Mouse (Mus musculus) limb, embryonic 15.5 days (tissue): ENCODE measurements at regions not wholly inside any gene's neighbourhood (a gene's known extent, or its start where the extent isn't known, plus 50 kb on each side); places are given as distances from the start of the nearest gene placed in this dataset.
A peak's percentile ranks its signal among the peaks of the same experiment; 100 is the strongest.

Experiments used
- ATAC-seq: fragments of 200-750 bp; cut with Nextera tagmentation; 2 replicates; pipeline ENCODE4 v1.8.0; 2017; ENCODE audit warnings: low read depth, moderate TSS enrichment; ENCODE audit not compliant: insufficient number of reproducible peaks, low FRiP score, low TSS enrichment
- H3K27ac ChIP-seq: fragments of 300-500 bp; sonication (generic); 2 replicates; pipeline ENCODE4 v1.5.1; 2015; ENCODE audit warnings: moderate library complexity, mild to moderate bottlenecking, inconsistent platforms
- H3K27me3 ChIP-seq: fragments of 300-500 bp; sonication (generic); 2 replicates; pipeline ENCODE4 v1.6.1; 2015; ENCODE audit warnings: inconsistent platforms
- H3K36me3 ChIP-seq: fragments of 300-500 bp; sonication (generic); 2 replicates; pipeline ENCODE4 v1.6.1; 2015; ENCODE audit warnings: inconsistent platforms
- H3K4me1 ChIP-seq: fragments of 300-500 bp; sonication (generic); 2 replicates; pipeline ENCODE4 v1.6.1; 2015; ENCODE audit warnings: inconsistent platforms
- H3K4me2 ChIP-seq: fragments of 300-500 bp; sonication (generic); 2 replicates; pipeline ENCODE4 v1.6.1; 2015; ENCODE audit warnings: mild to moderate bottlenecking, inconsistent platforms
- H3K4me3 ChIP-seq: fragments of 300-500 bp; sonication (generic); 2 replicates; pipeline ENCODE4 v1.5.1; 2015; ENCODE audit warnings: mild to moderate bottlenecking, inconsistent platforms
- H3K9ac ChIP-seq: fragments of 300-500 bp; sonication (generic); 2 replicates; pipeline ENCODE4 v1.6.1; 2015; ENCODE audit warnings: inconsistent platforms
- H3K9me3 ChIP-seq: fragments of 300-500 bp; sonication (generic); 2 replicates; pipeline ENCODE4 v1.6.1; 2016; ENCODE audit warnings: inconsistent platforms
- WGBS: fragments of 180-500 bp; shearing (Covaris S2); methylation state at CpG from one replicate; pipeline ENCODE4 v1.1.7; 2015; 5-methylcytosine and 5-hydroxymethylcytosine counted together

DNA sequence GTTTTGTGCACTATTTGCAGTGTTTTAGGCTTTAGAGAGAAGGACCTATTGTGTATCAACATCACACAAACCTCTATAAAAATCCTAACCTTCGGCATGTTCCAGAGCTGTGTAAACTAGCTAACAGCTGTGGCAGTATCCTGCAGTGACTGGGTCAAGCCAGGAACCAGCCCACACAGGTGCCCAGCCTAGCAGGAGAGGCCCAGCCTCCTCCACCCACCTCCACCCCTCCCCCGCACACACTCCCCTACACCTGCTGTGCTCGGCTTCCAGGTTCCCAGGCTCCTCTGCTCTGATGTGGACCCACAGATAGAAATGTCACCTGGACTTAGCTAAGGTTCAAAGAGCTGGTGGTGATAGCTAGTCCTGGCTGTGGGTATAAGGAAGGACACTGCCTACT, 179.5 kb upstream of the Klf3 start:
- Histone ChIP-seq H3K4me3 (no peak overlapping the region), H3K36me3 (no peaks in the 10 kb centered on the region), H3K27me3 (no peaks in the 10 kb centered on the region), H3K9ac (no peak overlapping the region), H3K4me1 (peaks cover 18% of the 10 kb centered on the region), H3K27ac (no peak overlapping the region), H3K9me3 (no peaks in the 10 kb centered on the region), H3K4me2 (no peak overlapping the region)
- no peak for ATAC-seq
- 50% methylated on average over 3 of the region's 3 CpGs for WGBS

DNA sequence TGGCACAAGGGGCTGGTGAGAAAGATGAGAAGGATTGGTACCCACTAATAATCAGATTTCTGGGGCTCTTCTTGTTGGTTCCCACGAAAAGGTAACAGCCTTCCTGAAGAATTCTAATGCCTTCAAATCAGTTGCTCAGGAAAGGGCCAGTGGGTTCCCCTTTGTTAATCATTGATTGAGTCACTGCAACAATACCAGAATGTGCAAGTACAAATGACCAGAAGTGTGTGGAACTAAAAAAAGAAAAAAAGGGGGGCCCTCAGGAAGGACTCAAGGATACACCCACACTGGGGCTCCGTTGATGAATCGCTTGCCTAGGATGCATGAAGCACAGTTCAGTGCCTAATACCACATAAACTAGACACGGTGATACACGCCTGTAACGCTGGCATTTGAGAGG, 179.0 kb upstream of the Klf3 start:
- H3K9me3 ChIP-seq, result no peaks in the 10 kb centered on the region
- H3K36me3 ChIP-seq, result no peaks in the 10 kb centered on the region
- H3K4me3 ChIP-seq, result no peak overlapping the region
- peaks cover 18% of the 10 kb centered on the region for H3K4me1 ChIP-seq
- H3K27me3 ChIP-seq, result no peaks in the 10 kb centered on the region
- no peak for ATAC-seq
- H3K9ac ChIP-seq, result no peak overlapping the region
- H3K27ac ChIP-seq, result no peak overlapping the region
- no peak overlapping the region for H3K4me2 ChIP-seq
- WGBS, result 79% methylated on average over 6 of the region's 6 CpGs

DNA sequence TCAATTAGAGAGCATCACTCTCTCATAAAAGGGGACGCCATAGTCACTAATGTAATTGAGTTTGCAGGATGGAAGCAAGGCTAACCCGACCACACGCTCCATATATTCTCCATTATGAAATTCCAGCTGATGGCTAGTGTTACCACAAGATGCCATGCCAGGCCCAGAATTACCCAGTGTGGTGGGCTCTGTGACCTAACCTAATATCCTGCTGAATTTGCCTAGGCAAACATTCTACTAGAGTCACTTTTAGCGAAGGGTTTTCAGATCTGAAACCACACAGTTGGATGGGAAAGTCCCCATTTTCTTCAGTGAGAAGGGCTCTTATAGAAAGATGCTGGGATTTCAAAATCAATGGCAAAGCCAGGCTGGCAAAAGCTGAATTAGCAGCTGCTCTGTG, 177.8 kb upstream of the Klf3 start:
- H3K9me3 ChIP-seq, result no peaks in the 10 kb centered on the region
- no peak overlapping the region for H3K9ac ChIP-seq
- H3K4me2 ChIP-seq, result no peak overlapping the region
- ATAC-seq, result no peak
- peaks cover 18% of the 10 kb centered on the region for H3K4me1 ChIP-seq
- no peak overlapping the region for H3K4me3 ChIP-seq
- H3K27me3 ChIP-seq, result no peaks in the 10 kb centered on the region
- H3K36me3 ChIP-seq, result no peaks in the 10 kb centered on the region
- WGBS, result 42% methylated on average over 4 of the region's 4 CpGs
- H3K27ac ChIP-seq, result no peak overlapping the region; the same call in 1 of the 2 replicates

DNA sequence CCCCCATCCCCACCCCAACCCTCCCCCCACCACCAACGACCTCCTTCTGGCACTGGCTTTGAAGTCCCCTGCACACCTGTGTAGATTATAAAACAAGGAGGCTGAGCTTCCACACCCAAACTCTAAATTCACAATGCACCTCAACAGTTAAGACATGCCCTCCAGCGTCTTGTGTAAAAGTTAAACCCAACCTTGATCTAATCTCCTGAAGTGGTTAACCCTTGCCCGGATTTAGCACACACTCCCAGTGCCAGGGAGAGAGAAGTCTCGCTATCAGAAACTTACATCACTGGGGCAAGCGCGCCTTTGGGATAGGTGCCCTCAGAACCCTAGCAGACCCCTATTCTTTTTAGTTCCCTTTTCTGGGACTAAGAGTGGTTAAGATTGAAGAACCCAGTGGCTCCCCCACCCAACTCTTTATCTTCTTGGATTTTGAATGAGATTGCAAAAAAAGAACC, 177.3 kb upstream of the Klf3 start:
- Histone ChIP-seq H3K27me3 (no peaks in the 10 kb centered on the region), H3K27ac (peak overlapping the region; percentile 22; the same call in 1 of the 2 replicates), H3K9ac (no peak overlapping the region), H3K4me1 (peaks cover 18% of the 10 kb centered on the region), H3K9me3 (no peaks in the 10 kb centered on the region), H3K36me3 (no peaks in the 10 kb centered on the region), H3K4me3 (no peak overlapping the region), H3K4me2 (0 out of 2 replicates have a peak overlapping the region, but pooled peaks have one; percentile 2)
- WGBS, result 32% methylated on average over 6 of the region's 6 CpGs
- ATAC-seq, result no peak

DNA sequence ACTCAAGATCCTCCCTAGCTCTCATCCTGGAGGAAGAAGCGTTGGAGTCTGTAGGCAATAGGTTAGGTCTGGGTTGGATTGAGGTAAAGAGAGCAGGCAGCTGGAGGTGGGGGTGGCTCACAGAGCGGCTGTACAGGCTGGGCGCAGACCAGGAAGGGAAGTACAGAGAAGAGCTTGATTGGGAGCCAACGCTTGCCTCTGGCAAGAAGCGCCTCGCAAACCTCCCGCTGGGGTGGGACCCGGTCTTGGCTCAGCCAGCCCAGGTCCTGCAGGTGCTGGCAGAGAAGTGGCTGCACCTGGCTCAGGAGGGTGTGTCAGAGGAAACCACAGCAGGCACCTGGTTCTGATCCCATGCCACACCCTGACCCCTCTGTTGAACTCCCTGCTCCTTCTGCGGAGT, 176.8 kb upstream of the Klf3 start:
- no peak for ATAC-seq
- no peaks in the 10 kb centered on the region for H3K36me3 ChIP-seq
- H3K9me3 ChIP-seq, result no peaks in the 10 kb centered on the region
- H3K9ac ChIP-seq, result no peak overlapping the region
- 0 out of 2 replicates have a peak overlapping the region, but pooled peaks have one; percentile 2 for H3K4me2 ChIP-seq
- H3K4me3 ChIP-seq, result no peak overlapping the region
- H3K27ac ChIP-seq, result peak overlapping the region; percentile 22
- H3K4me1 ChIP-seq, result peaks cover 18% of the 10 kb centered on the region
- no peaks in the 10 kb centered on the region for H3K27me3 ChIP-seq
- WGBS, result 16% methylated on average over 9 of the region's 9 CpGs

DNA sequence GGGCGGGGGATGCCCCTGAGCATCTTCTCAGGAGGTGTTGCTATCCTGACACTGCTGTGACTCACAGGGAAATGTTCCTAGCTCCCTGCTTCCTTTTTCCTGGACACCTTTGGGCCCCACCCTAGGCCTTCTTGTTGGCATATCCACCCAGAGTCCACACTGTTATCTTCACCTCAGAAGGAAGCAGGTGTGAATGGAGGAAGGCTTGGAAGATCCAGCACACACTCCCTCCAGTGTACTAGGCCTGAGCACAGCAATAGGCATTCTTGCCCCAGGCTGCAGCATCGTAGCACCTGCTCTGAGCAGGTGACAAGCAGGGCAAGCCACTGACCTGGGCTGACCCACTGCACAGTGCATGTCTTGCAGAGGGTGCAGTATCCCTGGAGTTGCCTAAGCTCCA, 172.6 kb upstream of the Klf3 start:
- no peak for ATAC-seq
- 88% methylated on average over 2 of the region's 2 CpGs for WGBS

DNA sequence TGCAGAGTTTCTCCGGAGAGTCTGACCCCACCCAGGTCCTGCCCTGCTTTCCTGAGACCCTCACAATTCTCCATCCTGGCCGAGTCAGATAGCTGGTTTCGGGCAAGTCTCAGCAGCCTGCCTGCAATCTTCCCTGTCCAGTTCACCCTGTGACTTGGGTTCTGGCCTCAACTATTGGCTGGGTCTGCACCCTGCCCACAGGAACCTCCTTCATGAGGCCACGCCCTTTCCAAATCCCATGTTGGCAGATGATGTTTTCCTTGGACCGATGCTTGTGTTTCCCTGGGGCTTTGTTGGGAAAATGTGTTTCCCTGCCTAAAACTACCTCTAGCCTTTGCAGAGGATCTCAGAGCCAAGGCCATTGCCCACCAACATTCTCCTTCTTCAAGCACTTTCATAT, 171.0 kb upstream of the Klf3 start:
- Histone ChIP-seq H3K9me3 (no peaks in the 10 kb centered on the region), H3K27me3 (no peaks in the 10 kb centered on the region), H3K4me1 (no peaks in the 10 kb centered on the region; the same call in 1 of the 2 replicates), H3K4me3 (no peak overlapping the region), H3K9ac (no peak overlapping the region), H3K27ac (no peak overlapping the region), H3K4me2 (no peak overlapping the region), H3K36me3 (no peaks in the 10 kb centered on the region)
- no peak for ATAC-seq
- WGBS, result 78% methylated on average over 5 of the region's 5 CpGs

More for the DNA sequence above, 172.6 kb upstream of the Klf3 start:
- Histone ChIP-seq H3K4me3 (no peak overlapping the region), H3K9ac (no peak overlapping the region), H3K36me3 (no peaks in the 10 kb centered on the region), H3K27ac (no peak overlapping the region), H3K4me1 (peaks cover 12% of the 10 kb centered on the region), H3K27me3 (no peaks in the 10 kb centered on the region), H3K4me2 (no peak overlapping the region), H3K9me3 (no peaks in the 10 kb centered on the region)

DNA sequence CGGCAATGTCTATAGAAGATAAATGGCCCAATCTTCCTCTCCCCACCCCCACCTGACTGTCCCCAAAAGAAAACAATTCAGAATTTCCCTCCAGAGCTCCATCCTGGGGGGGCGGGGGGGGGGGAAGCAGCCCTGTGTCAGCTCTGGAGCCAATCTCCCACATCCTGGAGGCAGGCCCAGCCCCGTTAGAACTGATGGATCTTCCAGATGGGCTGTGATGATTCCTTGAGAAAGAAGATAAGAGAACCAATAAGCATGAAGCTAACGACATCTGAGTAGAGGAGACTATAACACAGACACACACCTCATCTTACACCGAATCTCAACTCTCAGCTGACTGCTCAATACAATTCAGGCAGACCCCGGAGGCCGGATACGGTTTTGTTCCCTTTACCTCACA, 169.2 kb upstream of the Klf3 start:
- H3K9me3 ChIP-seq, result no peaks in the 10 kb centered on the region
- no peak overlapping the region for H3K27ac ChIP-seq
- WGBS, result 56% methylated on average over 8 of the region's 8 CpGs
- no peak overlapping the region for H3K4me3 ChIP-seq
- no peak overlapping the region for H3K9ac ChIP-seq
- H3K4me2 ChIP-seq, result no peak overlapping the region
- no peaks in the 10 kb centered on the region; the same call in 1 of the 2 replicates for H3K4me1 ChIP-seq
- no peak for ATAC-seq
- H3K27me3 ChIP-seq, result no peaks in the 10 kb centered on the region
- H3K36me3 ChIP-seq, result no peaks in the 10 kb centered on the region

DNA sequence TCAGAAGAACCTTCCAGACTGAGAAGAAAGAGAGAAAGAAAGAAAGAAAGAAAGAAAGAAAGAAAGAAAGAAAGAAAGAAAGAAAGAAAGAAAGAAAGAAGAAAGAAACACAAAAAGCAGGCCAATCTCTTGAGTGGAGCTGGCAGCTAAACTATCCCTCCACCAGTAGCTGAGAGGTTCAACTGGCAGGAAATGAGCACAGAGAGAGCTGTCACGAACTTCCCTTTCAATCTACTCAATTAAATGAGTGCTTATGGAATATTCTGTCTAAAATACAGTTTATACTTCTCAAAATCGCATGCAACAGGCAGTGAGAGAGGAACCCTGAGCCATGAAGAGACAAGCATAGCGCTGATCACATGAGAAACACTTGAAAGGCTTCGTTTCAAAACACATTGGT, 168.5 kb upstream of the Klf3 start:
- Histone ChIP-seq H3K36me3 (no peaks in the 10 kb centered on the region), H3K27me3 (no peaks in the 10 kb centered on the region), H3K4me2 (no peak overlapping the region), H3K4me3 (no peak overlapping the region), H3K9me3 (no peaks in the 10 kb centered on the region), H3K9ac (no peak overlapping the region), H3K27ac (no peak overlapping the region), H3K4me1 (no peaks in the 10 kb centered on the region; the same call in 1 of the 2 replicates)
- ATAC-seq, result no peak
- 81% methylated on average over 4 of the region's 4 CpGs for WGBS

DNA sequence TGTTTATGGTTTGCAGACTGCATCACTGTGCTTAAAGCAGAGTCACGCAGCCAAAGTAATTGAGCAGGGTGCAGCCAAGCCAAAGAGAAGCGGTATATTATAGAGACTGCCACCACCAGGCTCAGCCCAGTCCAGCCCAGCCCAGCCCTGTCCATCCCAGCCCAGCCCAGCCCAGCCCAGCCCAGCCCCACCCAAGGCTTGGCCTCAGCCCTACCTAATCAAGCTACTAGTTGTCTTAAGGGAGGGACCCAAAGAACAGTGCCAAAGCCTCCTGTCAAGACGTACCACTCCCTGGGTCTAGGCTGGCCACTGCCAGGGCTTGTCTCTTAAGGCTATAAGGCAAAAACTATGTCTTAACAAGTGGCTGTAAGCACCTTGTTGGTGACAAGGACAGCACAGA, 166.9 kb upstream of the Klf3 start:
- Histone ChIP-seq H3K4me1 (no peaks in the 10 kb centered on the region; the same call in 1 of the 2 replicates), H3K27me3 (no peaks in the 10 kb centered on the region), H3K36me3 (no peaks in the 10 kb centered on the region), H3K4me2 (no peak overlapping the region), H3K9me3 (no peaks in the 10 kb centered on the region), H3K9ac (no peak overlapping the region), H3K4me3 (no peak overlapping the region), H3K27ac (no peak overlapping the region)
- no peak for ATAC-seq
- 80% methylated on average over 3 of the region's 3 CpGs for WGBS

DNA sequence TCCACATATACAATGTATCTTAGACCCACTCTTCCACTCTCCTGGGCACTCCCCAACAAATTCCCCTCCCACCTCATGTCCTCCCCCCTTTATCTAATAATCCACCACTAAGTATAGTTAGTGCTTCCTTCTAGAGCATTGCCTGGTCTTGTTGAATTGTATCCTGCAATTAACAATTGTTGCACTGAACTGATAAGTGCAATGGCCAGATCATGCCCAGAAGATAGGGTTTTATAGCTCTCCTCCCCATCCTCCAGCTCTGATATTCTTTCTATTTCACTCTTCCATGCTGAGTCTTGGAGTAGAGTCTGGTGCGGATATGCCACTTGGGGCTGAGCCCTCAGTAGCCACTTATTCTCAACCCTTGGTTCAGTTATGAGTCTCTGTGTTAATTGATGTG, 159.6 kb upstream of the Klf3 start:
- H3K4me3 ChIP-seq, result no peak overlapping the region
- H3K9ac ChIP-seq, result no peak overlapping the region
- no peak overlapping the region for H3K27ac ChIP-seq
- no peak for ATAC-seq
- peaks cover 10% of the 10 kb centered on the region for H3K4me1 ChIP-seq
- 98% methylated on average over 1 of the region's 1 CpGs for WGBS
- no peaks in the 10 kb centered on the region for H3K9me3 ChIP-seq
- H3K27me3 ChIP-seq, result no peaks in the 10 kb centered on the region
- no peak overlapping the region for H3K4me2 ChIP-seq
- H3K36me3 ChIP-seq, result no peaks in the 10 kb centered on the region

DNA sequence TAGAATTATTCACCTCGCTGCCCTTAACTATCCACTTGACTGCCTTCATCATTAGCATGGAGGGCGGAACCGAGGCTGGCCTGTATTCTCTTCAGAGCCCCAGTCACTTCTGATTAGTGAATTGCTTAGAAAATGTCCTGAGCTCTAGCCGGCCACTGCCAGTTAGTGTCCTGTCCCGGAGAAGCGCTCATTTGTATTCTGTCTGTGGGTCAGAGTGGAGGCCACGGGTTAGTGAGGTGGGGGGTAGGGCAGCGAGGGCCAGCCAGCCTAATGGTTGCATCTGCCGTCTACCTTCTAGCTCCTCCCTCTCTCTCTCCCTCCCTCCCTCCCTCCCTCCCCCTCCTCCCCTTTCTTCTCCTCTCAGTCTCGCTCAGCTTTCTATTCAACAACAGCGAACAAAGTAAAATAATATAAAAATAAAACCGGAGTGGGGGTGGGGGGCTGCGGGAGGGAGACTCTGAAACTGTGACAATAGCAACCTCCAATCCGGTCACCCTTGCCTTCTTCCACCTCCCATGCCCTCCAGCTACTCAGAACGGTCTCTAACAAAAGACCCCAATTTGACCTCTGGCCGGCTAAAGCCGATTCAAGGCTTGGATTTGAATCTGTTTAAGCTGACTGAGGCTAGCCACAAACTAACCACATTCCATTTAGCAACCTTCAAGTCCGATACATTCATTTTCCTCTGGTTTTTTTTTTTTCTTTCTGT, 155.6 kb upstream of the Klf3 start:
- Histone ChIP-seq H3K4me3 (peak overlapping the region; percentile 27), H3K9ac (no peak overlapping the region), H3K36me3 (no peaks in the 10 kb centered on the region), H3K9me3 (no peaks in the 10 kb centered on the region), H3K27me3 (no peaks in the 10 kb centered on the region), H3K27ac (no peak overlapping the region), H3K4me2 (peak overlapping the region; percentile 43), H3K4me1 (peaks cover 15% of the 10 kb centered on the region)
- 5% methylated on average over 18 of the region's 18 CpGs for WGBS
- no peak for ATAC-seq

DNA sequence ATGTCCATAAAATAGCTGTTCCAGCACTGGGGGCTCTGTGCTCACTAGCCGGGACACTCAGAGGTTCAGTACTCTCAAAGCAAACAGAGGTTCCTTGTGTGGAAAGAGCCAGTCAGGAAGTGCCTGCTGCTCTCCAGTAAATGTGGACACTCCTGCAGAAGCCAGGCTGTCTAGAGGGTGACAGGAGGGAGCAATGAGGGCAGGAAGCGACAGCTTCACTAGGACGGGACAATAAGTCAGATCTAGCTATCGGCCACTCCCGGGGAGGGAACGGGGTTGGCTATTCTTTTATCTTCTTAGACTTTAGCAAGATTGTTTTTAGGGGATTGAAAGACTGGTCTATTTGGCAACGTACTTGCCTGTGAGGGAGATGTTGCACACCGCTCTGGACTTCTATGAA, 154.7 kb upstream of the Klf3 start:
- no peak for ATAC-seq
- WGBS, result 27% methylated on average over 8 of the region's 8 CpGs
- no peaks in the 10 kb centered on the region for H3K9me3 ChIP-seq
- H3K27ac ChIP-seq, result peak overlapping the region; percentile 72
- no peak overlapping the region for H3K9ac ChIP-seq
- no peak overlapping the region for H3K4me3 ChIP-seq
- H3K4me2 ChIP-seq, result no peak overlapping the region
- H3K27me3 ChIP-seq, result no peaks in the 10 kb centered on the region
- no peaks in the 10 kb centered on the region for H3K36me3 ChIP-seq
- peaks cover 18% of the 10 kb centered on the region for H3K4me1 ChIP-seq
